18 mouse cellular contexts compared by ENCODE assay signal in the genomic region with DNA sequence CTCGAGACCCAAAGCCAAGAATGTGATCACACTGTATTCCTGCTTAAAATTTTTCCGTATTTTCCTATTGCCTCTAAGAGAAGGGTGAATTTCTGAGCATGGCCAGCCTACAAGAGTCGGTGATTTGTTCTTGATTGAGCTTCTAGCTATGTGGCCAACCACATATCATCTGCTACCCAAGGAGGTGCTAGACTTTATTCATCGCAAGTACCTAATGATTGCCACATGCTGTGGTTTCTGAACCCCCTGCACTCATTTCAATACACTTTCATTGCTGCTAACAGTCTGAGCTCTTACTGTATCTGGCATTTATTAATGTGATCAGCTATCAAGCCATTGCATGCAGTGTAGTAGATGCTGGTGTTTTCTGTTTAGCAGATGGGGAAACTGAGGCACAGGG.
"Had no signal": no experiment of that assay in that cellular context is flagged by ENCODE, and none has a peak within 500 bp of the region (broad histone marks: within the 10 kb centered on the region; RNA-seq: fewer than 3 reads in every experiment).

No protein-coding gene starts in this region.

- H3K27ac ChIP-seq: midbrain, embryonic 10.5 days; midbrain, embryonic 12.5 days; neural tube, embryonic 13.5 days; neural tube, embryonic 15.5 days had no signal

- ATAC-seq: midbrain, embryonic 16.5 days had no signal

- H3K27me3 ChIP-seq: midbrain, embryonic 12.5 days; neural tube, embryonic 13.5 days; neural tube, embryonic 15.5 days had no signal

- DNase-seq: lung, embryonic 14.5 days; lung, postnatal 10 days; lung, postnatal 4 days; midbrain, embryonic 14.5 days; retina, postnatal 1 day; right cerebral cortex, adult 18-20 months; right cerebral cortex, postnatal 25 days; right cerebral cortex, postnatal 4 days; spleen, adult 18-20 months; thymus, adult 18-20 months; thymus, postnatal 14 days; thymus, postnatal 36 days had no signal

- H3K36me3 ChIP-seq: midbrain, embryonic 10.5 days; midbrain, embryonic 12.5 days; neural tube, embryonic 13.5 days; neural tube, embryonic 15.5 days had no signal

- H3K9me3 ChIP-seq: midbrain, embryonic 10.5 days; midbrain, embryonic 12.5 days; neural tube, embryonic 13.5 days; neural tube, embryonic 15.5 days had no signal

- H3K4me3 ChIP-seq: midbrain, embryonic 10.5 days; midbrain, embryonic 12.5 days; myocyte; neural tube, embryonic 13.5 days; neural tube, embryonic 15.5 days had no signal

- H3K9ac ChIP-seq: lung, embryonic 14.5 days; midbrain, embryonic 12.5 days; neural tube, embryonic 13.5 days; neural tube, embryonic 15.5 days had no signal

- H3K4me2 ChIP-seq: lung, embryonic 14.5 days; midbrain, embryonic 12.5 days; neural tube, embryonic 13.5 days; neural tube, embryonic 15.5 days had no signal

- H3K4me1 ChIP-seq: midbrain, embryonic 10.5 days; midbrain, embryonic 12.5 days; neural tube, embryonic 13.5 days; neural tube, embryonic 15.5 days had no signal
